In the genomic region with DNA sequence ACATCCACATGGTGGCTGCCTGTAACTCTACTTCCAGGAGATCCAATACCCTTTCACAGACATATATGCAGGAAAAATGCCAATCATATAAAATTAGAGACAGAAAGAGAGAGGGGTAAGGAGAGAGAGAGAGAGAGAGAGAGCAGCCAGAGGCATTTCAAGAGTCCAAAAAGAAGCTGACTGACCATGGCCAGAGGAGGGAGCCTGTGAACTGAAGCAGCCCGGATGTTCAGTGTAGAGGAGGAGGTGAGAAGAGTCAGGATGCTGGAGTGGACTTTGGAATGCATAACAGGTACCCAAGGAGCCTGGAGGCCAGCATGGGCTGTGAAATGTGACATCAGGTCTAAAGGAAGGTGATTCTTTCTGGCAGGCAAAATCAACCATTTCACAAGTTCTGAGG, we compare ENCODE assay signal across 20 mouse cellular contexts. TPM values are rescaled to one million over a fixed set of nuclear protein-coding genes. Genes with fewer than 3 reads are reported as not detected.
DNase-seq lines count a peak whose midpoint lies in the region; ATAC-seq and TF ChIP-seq lines count a peak whose summit lies in the region.
"Had no signal": no experiment of that assay in that cellular context is flagged by ENCODE, and none has a peak within 500 bp of the region (broad histone marks: within the 10 kb centered on the region; RNA-seq: fewer than 3 reads in every experiment).

No protein-coding gene starts in this region.

- WGBS in heart, postnatal 0 days: 61% methylated on average over 1 of the region's 1 CpGs
- 47% methylated on average over 1 of the region's 1 CpGs for WGBS in lung, adult 2 months
- 67% methylated on average over 1 of the region's 1 CpGs for WGBS in forebrain, postnatal 0 days

- no peaks in the 10 kb centered on the region for H3K9me3 ChIP-seq in heart, postnatal 0 days (replicated peaks; ENCODE audit: control insufficient read depth, low read length)
- no peaks in the 10 kb centered on the region for H3K9me3 ChIP-seq in forebrain, postnatal 0 days (ENCODE audit: low read length)
- H3K9me3 ChIP-seq: forebrain, embryonic 12.5 days; limb, embryonic 13.5 days; midbrain, embryonic 10.5 days; neural tube, embryonic 12.5 days had no signal

- TF ChIP-seq CTCF in heart, postnatal 0 days (IDR thresholded peaks at IDR 0.05; ENCODE audit: low read depth): 0 out of 2 replicates have a peak, but pooled peaks have one; percentile 5
- TF ChIP-seq CTCF in lung, adult 2 months (IDR thresholded peaks at IDR 0.05; ENCODE audit: insufficient read depth, low read length): 0 out of 2 replicates have a peak, but pooled peaks have one; percentile 18
- no peak for TF ChIP-seq CTCF in forebrain, postnatal 0 days (IDR thresholded peaks at IDR 0.05; ENCODE audit: low read depth)

- no peaks in the 10 kb centered on the region for H3K36me3 ChIP-seq in heart, postnatal 0 days (replicated peaks; ENCODE audit: control insufficient read depth, insufficient read depth, low read length)
- H3K36me3 ChIP-seq in forebrain, postnatal 0 days (ENCODE audit: insufficient read depth): no peaks in the 10 kb centered on the region
- H3K36me3 ChIP-seq: forebrain, embryonic 12.5 days; limb, embryonic 13.5 days; midbrain, embryonic 10.5 days; neural tube, embryonic 12.5 days had no signal

- DNase-seq in heart, postnatal 0 days (ENCODE audit: low spot score): no peak
- DNase-seq in heart, postnatal 36 days: no peak
- no peak for DNase-seq in lung, adult 2 months
- no peak for DNase-seq in lung, postnatal 36 days
- DNase-seq in NIH3T3 (ENCODE audit: low read depth): peak; percentile 36
- DNase-seq in gastrocnemius, adult 18-20 months (ENCODE audit: low spot score): no peak
- DNase-seq in forebrain, postnatal 0 days: no peak
- DNase-seq: adrenal gland, adult 8-10 months; cerebellum, adult 9-10 months; gastrocnemius, postnatal 14 days; right cerebral cortex, adult 18-20 months; thymus, adult 18-20 months; thymus, postnatal 4 days had no signal

- no peak overlapping the region for H3K9ac ChIP-seq in heart, postnatal 0 days (replicated peaks; ENCODE audit: low read depth, low read length)
- H3K9ac ChIP-seq in forebrain, postnatal 0 days: no peak overlapping the region
- H3K9ac ChIP-seq: forebrain, embryonic 12.5 days; limb, embryonic 13.5 days; neural tube, embryonic 12.5 days had no signal

- H3K4me3 ChIP-seq in heart, postnatal 0 days (ENCODE audit: low read depth, low read length): no peak overlapping the region
- no peak overlapping the region for H3K4me3 ChIP-seq in lung, adult 2 months (replicated peaks; ENCODE audit: extremely low read depth, low read depth, low read length)
- H3K4me3 ChIP-seq in forebrain, postnatal 0 days (ENCODE audit: low read depth, low read length): no peak overlapping the region
- H3K4me3 ChIP-seq: forebrain, embryonic 12.5 days; limb, embryonic 13.5 days; midbrain, embryonic 10.5 days; neural tube, embryonic 12.5 days had no signal

- no peaks in the 10 kb centered on the region for H3K27me3 ChIP-seq in heart, postnatal 0 days (ENCODE audit: control insufficient read depth, insufficient read depth, low read length)
- H3K27me3 ChIP-seq in forebrain, postnatal 0 days (ENCODE audit: insufficient read depth, low read length): no peaks in the 10 kb centered on the region
- H3K27me3 ChIP-seq: forebrain, embryonic 12.5 days; neural tube, embryonic 12.5 days had no signal

- TF ChIP-seq POLR2A in lung, adult 2 months (IDR thresholded peaks at IDR 0.05; ENCODE audit: borderline replicate concordance, extremely low read depth, low read depth, low read length): no peak

- intact Hi-C loops in heart, postnatal 36 days (cut with DNase I): no loop called here

- H3K4me1 ChIP-seq in heart, postnatal 0 days (ENCODE audit: control insufficient read depth, insufficient read depth): no peaks in the 10 kb centered on the region
- no peaks in the 10 kb centered on the region for H3K4me1 ChIP-seq in lung, adult 2 months (ENCODE audit: control insufficient read depth, insufficient read depth, low read length)
- no peaks in the 10 kb centered on the region for H3K4me1 ChIP-seq in forebrain, postnatal 0 days (ENCODE audit: insufficient read depth)
- H3K4me1 ChIP-seq: forebrain, embryonic 12.5 days; limb, embryonic 13.5 days; midbrain, embryonic 10.5 days; neural tube, embryonic 12.5 days had no signal

- H3K4me2 ChIP-seq in heart, postnatal 0 days (ENCODE audit: low read depth, low read length): no peak overlapping the region
- no peak overlapping the region for H3K4me2 ChIP-seq in forebrain, postnatal 0 days (ENCODE audit: low read depth)
- H3K4me2 ChIP-seq: forebrain, embryonic 12.5 days; limb, embryonic 13.5 days; neural tube, embryonic 12.5 days had no signal

- no peak overlapping the region for H3K27ac ChIP-seq in heart, postnatal 0 days (ENCODE audit: low read depth)
- H3K27ac ChIP-seq in forebrain, postnatal 0 days (ENCODE audit: low read depth, low read length): no peak overlapping the region
- H3K27ac ChIP-seq: forebrain, embryonic 12.5 days; limb, embryonic 13.5 days; midbrain, embryonic 10.5 days; neural tube, embryonic 12.5 days had no signal

- no peak for ATAC-seq in heart, postnatal 0 days (ENCODE audit: insufficient read depth, low read depth)
- ATAC-seq in megakaryocyte, adult 5-6 weeks (ENCODE audit: poor library complexity, severe bottlenecking): peak; percentile 15; the same call in 1 of the 2 replicates
- no peak for ATAC-seq in forebrain, postnatal 0 days

- no peak for TF ChIP-seq EP300 in heart, postnatal 0 days (IDR thresholded peaks at IDR 0.05; ENCODE audit: low read depth)

RNA-seq across cellular contexts. Expression of a gene that starts 2.7 kb away (rescaled TPM):
- total RNA-seq in heart, postnatal 0 days (2014; rRNA removed; ENCODE audit: low replicate concordance): 5.2 and 12.5 TPM in 2 replicates
- polyA plus RNA-seq in heart, postnatal 0 days (2015; fragmentation: Nextera tagmentation; extraction: Ambion mirVana): 2.9 and 3.2 TPM in 2 replicates
- total RNA-seq in heart, postnatal 36 days (2021): 1 to 10 TPM in 1 of 2 experiments, under 1 TPM in 1; 0.79 to 1.1 TPM
- polyA plus RNA-seq in lung, adult 2 months (2012; rRNA removed): 49.8 and 87.4 TPM in 2 replicates
- 1,942 and 2,045 TPM in 2 replicates for total RNA-seq in megakaryocyte, adult 5-6 weeks (2015)
- 1,369 and 1,731 TPM in 2 replicates for total RNA-seq in megakaryocyte, adult 5-6 weeks (2017)
- total RNA-seq in gastrocnemius, adult 18-20 months (2021): under 1 TPM in 1 of 2 experiments, not detected in 1; 0.80 TPM
- total RNA-seq in forebrain, postnatal 0 days (2014; rRNA removed): 0.38 and 3.5 TPM in 2 replicates
- 1.5 and 2.0 TPM in 2 replicates for polyA plus RNA-seq in forebrain, postnatal 0 days (2015; fragmentation: Nextera tagmentation; extraction: Ambion mirVana)
- total RNA-seq: layer of hippocampus, postnatal 14 days; left cerebral cortex, postnatal 14 days had no signal

RNA-seq across cellular contexts. Expression of a gene that starts 56.7 kb away (rescaled TPM):
- total RNA-seq in heart, postnatal 0 days (2014; rRNA removed; ENCODE audit: low replicate concordance): 101 and 118 TPM in 2 replicates
- polyA plus RNA-seq in heart, postnatal 0 days (2015; fragmentation: Nextera tagmentation; extraction: Ambion mirVana): 140 and 143 TPM in 2 replicates
- 10 to 100 TPM; 85.7 to 85.8 TPM for total RNA-seq in heart, postnatal 36 days (2021)
- 14.2 and 20.9 TPM in 2 replicates for polyA plus RNA-seq in lung, adult 2 months (2012; rRNA removed)
- total RNA-seq in megakaryocyte, adult 5-6 weeks (2015): 45.6 and 56.6 TPM in 2 replicates
- total RNA-seq in megakaryocyte, adult 5-6 weeks (2017): 81.4 and 81.5 TPM in 2 replicates
- 100 to 1,000 TPM; 110 to 112 TPM for total RNA-seq in gastrocnemius, adult 18-20 months (2021)
- 136 and 159 TPM in 2 replicates for total RNA-seq in forebrain, postnatal 0 days (2014; rRNA removed)
- polyA plus RNA-seq in forebrain, postnatal 0 days (2015; fragmentation: Nextera tagmentation; extraction: Ambion mirVana): 172 and 184 TPM in 2 replicates

Comparison
In these comparisons a context has a peak if more than half of its experiments do, and no peak if none do; other contexts are left out.
1. RNA of a gene that starts 2.7 kb away (total RNA-seq): 1,369 to 2,045 TPM in megakaryocyte, adult 5-6 weeks; 5.2 to 12.5 TPM in heart, postnatal 0 days, 0.38 to 3.5 TPM in forebrain, postnatal 0 days, 0.79 to 1.1 TPM in heart, postnatal 36 days and 0.80 TPM in gastrocnemius, adult 18-20 months; every median in the first group is over 100 times any median in the second.